Mouse (Mus musculus): Measurements from ENCODE around the gene Celf2.

Celf2 gene

GRCm38 (mm10) chr2:6939143-6939542, 570.2 kb downstream of the Celf2 start:
- no peak for TF ChIP-seq GATA4 (IDR thresholded peaks at IDR 0.05; ENCODE audit: insufficient replicate concordance, low read length)

GRCm38 (mm10) chr2:6933130-6933529, 576.2 kb downstream of the Celf2 start:
- TF ChIP-seq GATA4 (IDR thresholded peaks at IDR 0.05; ENCODE audit: insufficient replicate concordance, low read length): no peak

- TF ChIP-seq GATA4 (IDR thresholded peaks at IDR 0.05; ENCODE audit: insufficient replicate concordance, low read length): no peak
Observed at GRCm38 (mm10) chr2:6927693-6928360, 581.5 kb downstream of the Celf2 start.

GRCm38 (mm10) chr2:6925505-6925904, 583.9 kb downstream of the Celf2 start:
- TF ChIP-seq GATA4 (IDR thresholded peaks at IDR 0.05; ENCODE audit: insufficient replicate concordance, low read length): no peak

- 0 out of 2 replicates have a peak, but pooled peaks have one; percentile 14 for TF ChIP-seq GATA4 (IDR thresholded peaks at IDR 0.05; ENCODE audit: insufficient replicate concordance, low read length)
Observed at GRCm38 (mm10) chr2:6923738-6924474, 585.5 kb downstream of the Celf2 start.

- no peak for TF ChIP-seq GATA4 (IDR thresholded peaks at IDR 0.05; ENCODE audit: insufficient replicate concordance, low read length)
Observed at GRCm38 (mm10) chr2:6915386-6915785, 594.0 kb downstream of the Celf2 start.

- no peak for TF ChIP-seq GATA4 (IDR thresholded peaks at IDR 0.05; ENCODE audit: insufficient replicate concordance, low read length)
Observed at GRCm38 (mm10) chr2:6913315-6913714, 596.0 kb downstream of the Celf2 start.

GRCm38 (mm10) chr2:6911932-6912331, 597.4 kb downstream of the Celf2 start:
- no peak for TF ChIP-seq GATA4 (IDR thresholded peaks at IDR 0.05; ENCODE audit: insufficient replicate concordance, low read length)

GRCm38 (mm10) chr2:6909921-6910320, 599.4 kb downstream of the Celf2 start:
- TF ChIP-seq GATA4 (IDR thresholded peaks at IDR 0.05; ENCODE audit: insufficient replicate concordance, low read length): no peak

GRCm38 (mm10) chr2:6904411-6904810, 605.0 kb downstream of the Celf2 start:
- TF ChIP-seq GATA4 (IDR thresholded peaks at IDR 0.05; ENCODE audit: insufficient replicate concordance, low read length): no peak

GRCm38 (mm10) chr2:6903251-6903763, 606.1 kb downstream of the Celf2 start:
- no peak for TF ChIP-seq GATA4 (IDR thresholded peaks at IDR 0.05; ENCODE audit: insufficient replicate concordance, low read length)

GRCm38 (mm10) chr2:6896896-6897295, 612.5 kb downstream of the Celf2 start:
- TF ChIP-seq GATA4 (IDR thresholded peaks at IDR 0.05; ENCODE audit: insufficient replicate concordance, low read length): no peak

GRCm38 (mm10) chr2:6893597-6893996, 615.8 kb downstream of the Celf2 start:
- TF ChIP-seq GATA4 (IDR thresholded peaks at IDR 0.05; ENCODE audit: insufficient replicate concordance, low read length): no peak

- TF ChIP-seq GATA4 (IDR thresholded peaks at IDR 0.05; ENCODE audit: insufficient replicate concordance, low read length): no peak
Observed at GRCm38 (mm10) chr2:6893095-6893494, 616.3 kb downstream of the Celf2 start.

GRCm38 (mm10) chr2:6884796-6885711, 624.3 kb downstream of the Celf2 start:
- TF ChIP-seq GATA4 (IDR thresholded peaks at IDR 0.05; ENCODE audit: insufficient replicate concordance, low read length): no peak
